Mouse (Mus musculus) lung, adult 2 months (tissue): ENCODE results near the gene Defb22. TPM values are rescaled to one million over a fixed set of nuclear protein-coding genes. Genes with fewer than 3 reads are reported as not detected.

Experiments
- DNase-seq: peaks from one replicate; pipeline ENCODE4 v3.0.0; 2022
- H3K4me1 ChIP-seq: fragments of 200-500 bp; 2 replicates; pipeline ENCODE4 v1.6.1; 2011; ENCODE audit warnings: low read length; ENCODE audit not compliant: control insufficient read depth, insufficient read depth
- H3K4me3 ChIP-seq: fragments of 200-500 bp; replicated peaks from 2 replicates; pipeline ENCODE3; 2011; ENCODE audit warnings: low read depth, mild to moderate bottlenecking, control low read depth, low read length; ENCODE audit errors: extremely low read depth
- CTCF ChIP-seq: fragments of 200-500 bp; IDR thresholded peaks from 2 replicates; pipeline ENCODE4 v1.5.1; 2011; ENCODE audit warnings: mild to moderate bottlenecking, low read length, control low read depth; ENCODE audit not compliant: insufficient read depth
- POLR2A ChIP-seq: fragments of 200-500 bp; IDR thresholded peaks from 2 replicates; pipeline ENCODE4 v1.6.1; 2011; ENCODE audit warnings: low read depth, mild to moderate bottlenecking, control low read depth, low read length, borderline replicate concordance; ENCODE audit errors: extremely low read depth
- WGBS: fragments of 180-500 bp; shearing (Covaris S2); methylation state at CpG from one replicate; pipeline ENCODE4 v1.1.7; 2018; 5-methylcytosine and 5-hydroxymethylcytosine counted together
- polyA plus RNA-seq: library from polyadenylated mRNA; depleted of rRNA; stranded (reverse); fragments of >200 nt; gene quantifications from 2 replicates; pipeline ENCODE4 v1.2.3, GENCODE M21; 2012; rRNA removed

Defb22 gene
- not detected in 2 replicates for polyA plus RNA-seq

- no peak for DNase-seq
- Histone ChIP-seq H3K4me1 (no peaks in the 10 kb centered on the region), H3K4me3 (no peak within 1 kb of the TSS)
- no peak for TF ChIP-seq POLR2A
- no peak for TF ChIP-seq CTCF
Observed at GRCm38 (mm10) chr2:152490038-152490437, at the start of gene Defb22. Defb22 (minus strand) TSS chr2:152490138.

GRCm38 (mm10) chr2:152517981-152518380, 28.0 kb upstream of the Defb22 start, which contains the start of gene Defb28:
Defb28 (plus strand) TSS chr2:152518255.
- Histone ChIP-seq H3K4me3 (no peak within 1 kb of the TSS), H3K4me1 (no peaks in the 10 kb centered on the region)
- no peak for DNase-seq
- TF ChIP-seq CTCF (no peak), POLR2A (no peak)
- WGBS = 75% methylated on average over 4 of the region's 4 CpGs

DNA sequence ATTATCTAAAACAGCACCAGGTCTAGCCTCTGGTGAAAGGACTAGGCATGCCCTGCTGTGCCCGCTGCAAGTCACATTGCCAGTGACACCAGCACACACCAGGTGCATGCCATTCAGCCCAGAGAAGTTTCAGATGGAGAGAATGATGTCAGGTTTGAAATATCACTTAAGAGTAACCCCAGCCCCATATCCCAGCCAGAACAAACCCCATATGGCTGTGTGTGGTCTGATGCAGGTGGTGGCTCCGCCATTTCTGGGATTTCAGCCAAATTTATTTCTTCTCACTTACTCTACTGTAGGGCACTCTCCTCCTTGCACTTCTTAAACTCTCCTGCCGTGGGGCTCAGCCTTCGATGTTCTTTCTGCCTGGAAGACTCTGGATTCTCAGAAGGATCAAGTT, 26.1 kb upstream of the Defb22 start:
- WGBS = 51% methylated on average over 4 of the region's 4 CpGs
- TF ChIP-seq CTCF (no peak), POLR2A (no peak)
- no peak for DNase-seq
- no peaks in the 10 kb centered on the region for H3K4me1 ChIP-seq
- H3K4me3 ChIP-seq = no peak overlapping the region

DNA sequence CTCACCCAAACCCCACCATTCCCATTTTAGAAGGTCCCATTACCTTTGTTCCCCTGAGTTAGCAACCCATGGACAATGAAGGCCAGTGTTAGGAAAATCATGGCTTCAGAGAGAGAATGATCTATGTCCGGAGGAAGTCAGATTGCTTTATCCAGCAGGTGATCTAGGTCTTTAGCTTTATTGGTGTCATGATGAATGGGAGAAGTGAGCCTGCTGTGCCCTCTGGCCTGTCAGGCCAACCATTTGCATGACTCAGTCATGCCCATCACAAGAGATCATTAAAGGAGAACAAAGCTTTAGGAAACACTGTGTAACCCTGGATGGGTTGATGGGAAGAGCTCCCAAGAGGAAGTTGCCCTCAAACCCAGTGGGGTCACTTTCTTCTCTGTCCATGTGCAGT, 21.7 kb upstream of the Defb22 start, which contains the start of gene Defb26:
Defb26 (minus strand) TSS at position 101 of the 400 bp plus-strand sequence.
- Histone ChIP-seq H3K4me1 (no peaks in the 10 kb centered on the region), H3K4me3 (no peak within 1 kb of the TSS)
- WGBS = 94% methylated on average over 1 of the region's 1 CpGs
- DNase-seq = no peak
- TF ChIP-seq POLR2A (no peak), CTCF (no peak)

- TF ChIP-seq POLR2A = no peak
- TF ChIP-seq CTCF = no peak
- DNase-seq = no peak
- Histone ChIP-seq H3K4me1 (no peaks in the 10 kb centered on the region), H3K4me3 (no peak overlapping the region)
- 72% methylated on average over 2 of the region's 2 CpGs for WGBS
Observed at GRCm38 (mm10) chr2:152503950-152504349, 14.0 kb upstream of the Defb22 start.

DNA sequence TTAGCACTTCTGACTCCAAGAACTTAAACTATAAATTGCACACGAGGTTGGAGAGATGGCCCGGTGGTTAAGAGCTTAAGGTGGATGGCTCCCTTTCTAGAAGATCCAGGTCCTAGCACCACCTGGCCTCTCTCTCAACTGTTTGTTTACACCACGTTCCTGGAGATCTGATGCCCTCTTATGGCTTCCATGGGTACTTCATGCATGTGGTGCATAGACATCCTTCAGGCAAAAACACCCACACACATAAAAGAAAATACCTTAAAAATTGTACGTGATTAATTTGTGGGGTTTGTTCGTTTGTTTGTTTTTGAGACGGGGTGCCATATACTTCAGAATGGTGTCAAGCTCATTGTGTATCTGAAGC, 10.9 kb upstream of the Defb22 start:
- no peak for DNase-seq
- 80% methylated on average over 6 of the region's 6 CpGs for WGBS
- TF ChIP-seq POLR2A (no peak), CTCF (no peak)
- Histone ChIP-seq H3K4me1 (no peaks in the 10 kb centered on the region), H3K4me3 (no peak overlapping the region)

- TF ChIP-seq CTCF (no peak), POLR2A (no peak)
- no peaks in the 10 kb centered on the region for H3K4me1 ChIP-seq
- H3K4me3 ChIP-seq = no peak overlapping the region
- DNase-seq = no peak
- 58% methylated on average over 7 of the region's 7 CpGs for WGBS
Observed at GRCm38 (mm10) chr2:152500204-152500862, 10.4 kb upstream of the Defb22 start.

DNA sequence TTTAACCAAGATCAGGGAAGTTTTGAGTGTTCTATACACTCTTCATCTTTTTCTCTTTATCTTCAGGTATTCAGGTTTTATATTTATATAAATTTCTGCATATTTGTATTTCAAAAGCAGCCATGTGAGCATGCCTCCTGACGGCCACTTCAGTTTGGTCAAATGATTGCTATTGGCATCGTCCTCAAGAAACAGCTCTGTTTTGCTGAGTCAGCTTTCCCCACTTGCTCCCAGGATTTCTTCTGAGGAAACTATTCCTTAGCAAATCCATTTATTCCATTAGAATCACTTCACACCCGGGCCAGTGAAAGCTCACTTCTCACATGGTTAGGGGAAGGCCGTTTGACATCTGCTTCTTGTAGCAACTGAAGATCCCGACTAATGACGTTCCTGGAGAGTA, 8.1 kb upstream of the Defb22 start:
- no peak for DNase-seq
- WGBS = 55% methylated on average over 6 of the region's 6 CpGs

GRCm38 (mm10) chr2:152493151-152493550, 3.2 kb upstream of the Defb22 start:
- 72% methylated on average over 6 of the region's 6 CpGs for WGBS
- no peak for DNase-seq
- Histone ChIP-seq H3K4me1 (no peaks in the 10 kb centered on the region), H3K4me3 (no peak overlapping the region)
- TF ChIP-seq CTCF (peak; percentile 23; the same call in 1 of the 2 replicates), POLR2A (no peak)

More for the DNA sequence above, 8.1 kb upstream of the Defb22 start:
- no peak overlapping the region for H3K4me3 ChIP-seq
- TF ChIP-seq CTCF = no peak
- no peak for TF ChIP-seq POLR2A
- no peaks in the 10 kb centered on the region for H3K4me1 ChIP-seq

DNA sequence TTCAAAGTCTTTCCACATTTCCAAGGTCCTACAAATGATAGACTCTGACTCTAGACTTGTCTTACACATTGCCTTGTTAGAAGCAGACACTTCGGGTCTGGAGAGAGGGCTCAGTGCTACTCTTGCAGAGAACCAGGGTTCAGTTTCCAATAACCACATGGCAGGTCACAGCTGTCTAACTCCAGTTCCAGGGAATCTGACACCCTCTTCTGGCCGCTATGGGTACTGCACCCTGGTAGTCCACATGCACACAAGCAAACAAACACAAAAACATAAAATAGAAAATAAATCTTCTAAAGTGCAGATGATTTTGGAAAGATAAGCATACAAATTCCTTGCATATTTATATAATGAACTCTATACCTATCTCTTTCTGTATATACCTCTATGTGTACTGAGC, 2.9 kb downstream of the Defb22 start:
- Histone ChIP-seq H3K4me3 (no peak overlapping the region), H3K4me1 (no peaks in the 10 kb centered on the region)
- TF ChIP-seq CTCF (0 out of 2 replicates have a peak, but pooled peaks have one; percentile 5), POLR2A (no peak)
- WGBS = 78% methylated on average over 2 of the region's 2 CpGs
- no peak for DNase-seq
